Mouse (Mus musculus) small intestine, adult 2 months (tissue): Measurements from ENCODE around the gene Esrrg. TPM values are rescaled to one million over a fixed set of nuclear protein-coding genes. Genes with fewer than 3 reads are reported as not detected.

ENCODE experiments used
- H3K27ac ChIP-seq: fragments of 200-500 bp; 2 replicates; pipeline ENCODE4 v1.5.1; 2012; ENCODE audit warnings: low read depth, low read length, control low read depth, inconsistent platforms; ENCODE audit not compliant: insufficient read depth
- H3K27me3 ChIP-seq: fragments of 200-500 bp; 2 replicates; pipeline ENCODE4 v1.6.1; 2012; ENCODE audit warnings: mild to moderate bottlenecking, moderate library complexity, low read length, inconsistent platforms; ENCODE audit not compliant: control insufficient read depth, insufficient read depth
- H3K36me3 ChIP-seq: fragments of 200-500 bp; 2 replicates; pipeline ENCODE4 v1.6.1; 2012; ENCODE audit warnings: mild to moderate bottlenecking, low read length, control low read depth, inconsistent platforms; ENCODE audit not compliant: control insufficient read depth, insufficient read depth
- H3K4me1 ChIP-seq: fragments of 200-500 bp; 2 replicates; pipeline ENCODE4 v1.6.1; 2012; ENCODE audit warnings: low read length, inconsistent platforms, mixed read lengths; ENCODE audit not compliant: control insufficient read depth, insufficient read depth, insufficient read length
- H3K4me3 ChIP-seq: fragments of 200-500 bp; 2 replicates; pipeline ENCODE4 v1.5.1; 2012; ENCODE audit warnings: low read depth, mild to moderate bottlenecking, control low read depth, inconsistent platforms, low read length, moderate library complexity
- CTCF ChIP-seq: fragments of 200-500 bp; IDR thresholded peaks from 2 replicates; pipeline ENCODE4 v1.5.1; 2012; ENCODE audit warnings: low read depth, mild to moderate bottlenecking, control low read depth, inconsistent platforms, low read length, moderate library complexity, mixed read lengths; ENCODE audit not compliant: insufficient replicate concordance, insufficient read length; ENCODE audit errors: extremely low read depth
- POLR2A ChIP-seq: fragments of 200-500 bp; IDR thresholded peaks from 2 replicates; pipeline ENCODE4 v1.6.1; 2012; ENCODE audit warnings: low read depth, mild to moderate bottlenecking, control low read depth, inconsistent platforms, low read length, moderate library complexity
- WGBS: fragments of 180-500 bp; shearing (Covaris S2); methylation state at CpG from one replicate; pipeline ENCODE4 v1.1.7; 2018; 5-methylcytosine and 5-hydroxymethylcytosine counted together
- polyA plus RNA-seq: library from polyadenylated mRNA; depleted of rRNA; stranded (reverse); fragments of >200 nt; gene quantifications from 2 replicates; pipeline ENCODE4 v1.2.3, GENCODE M21; 2012

The Esrrg gene
- polyA plus RNA-seq, 1 experiment: 0.72 TPM

GRCm38 (mm10) chr1:188214885-188215611 is 606.5 kb downstream of the Esrrg start:
- WGBS: 77% methylated on average over 10 of the region's 10 CpGs

GRCm38 (mm10) chr1:188221226-188221792 is 612.7 kb downstream of the Esrrg start:
- Histone ChIP-seq H3K27me3 (no peaks in the 10 kb centered on the region), H3K4me3 (no peak overlapping the region), H3K27ac (no peak overlapping the region), H3K4me1 (no peaks in the 10 kb centered on the region), H3K36me3 (no peaks in the 10 kb centered on the region)
- 59% methylated on average over 4 of the region's 4 CpGs for WGBS
- no peak for TF ChIP-seq POLR2A
- no peak for TF ChIP-seq CTCF

More at GRCm38 (mm10) chr1:188214885-188215611, 606.5 kb downstream of the Esrrg start:
- TF ChIP-seq CTCF (no peak), POLR2A (no peak)
- no peak overlapping the region for H3K4me3 ChIP-seq
- no peak overlapping the region for H3K27ac ChIP-seq
- no peaks in the 10 kb centered on the region for H3K4me1 ChIP-seq
- H3K27me3 ChIP-seq: no peaks in the 10 kb centered on the region
- H3K36me3 ChIP-seq: 0 out of 2 replicates have a peak, but pooled peaks cover 2% of the 10 kb centered on the region

DNA sequence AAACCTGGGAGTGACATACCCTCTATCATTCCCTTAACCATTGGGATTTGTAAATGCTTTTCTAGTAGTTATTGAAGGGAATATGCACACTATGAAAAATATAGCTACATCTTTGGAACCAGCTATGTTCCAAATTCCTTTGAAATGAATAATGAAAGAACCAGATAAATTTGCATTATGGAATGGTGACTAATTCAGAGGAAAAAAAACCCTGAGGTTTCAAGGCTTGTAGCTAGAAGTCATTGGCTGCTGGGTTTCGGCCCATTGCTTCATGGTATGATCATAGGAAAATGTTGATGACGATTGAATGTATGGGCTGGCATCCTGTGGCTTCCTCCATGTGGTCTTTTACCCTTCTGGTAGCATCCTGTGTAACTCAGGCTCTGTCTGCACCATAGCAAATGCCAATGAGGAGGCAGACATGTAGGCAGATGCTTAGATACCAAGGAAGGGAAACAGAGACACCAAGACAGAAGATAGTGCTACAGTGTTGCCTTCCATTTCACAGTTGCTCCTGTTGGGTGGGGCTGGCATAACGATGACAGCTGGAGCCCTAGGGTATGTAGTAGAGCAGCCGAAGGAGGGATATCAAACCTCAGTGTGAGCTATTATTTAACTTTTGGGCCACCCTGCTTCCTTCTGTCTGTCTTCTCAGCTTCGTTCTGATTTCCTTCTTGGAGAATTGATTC is 624.6 kb downstream of the Esrrg start:
- H3K4me3 ChIP-seq: no peak overlapping the region
- H3K27ac ChIP-seq: no peak overlapping the region
- no peaks in the 10 kb centered on the region for H3K27me3 ChIP-seq
- no peaks in the 10 kb centered on the region for H3K36me3 ChIP-seq
- WGBS: 76% methylated on average over 5 of the region's 5 CpGs
- H3K4me1 ChIP-seq: no peaks in the 10 kb centered on the region
- TF ChIP-seq POLR2A: no peak
- no peak for TF ChIP-seq CTCF

GRCm38 (mm10) chr1:188238636-188239035 is 630.0 kb downstream of the Esrrg start:
- no peak overlapping the region for H3K27ac ChIP-seq
- H3K27me3 ChIP-seq: no peaks in the 10 kb centered on the region
- no peak overlapping the region for H3K4me3 ChIP-seq
- TF ChIP-seq POLR2A: no peak
- TF ChIP-seq CTCF: no peak
- H3K36me3 ChIP-seq: no peaks in the 10 kb centered on the region
- H3K4me1 ChIP-seq: no peaks in the 10 kb centered on the region

GRCm38 (mm10) chr1:188241766-188242165 is 633.2 kb downstream of the Esrrg start:
- no peak overlapping the region for H3K4me3 ChIP-seq
- no peak overlapping the region for H3K27ac ChIP-seq
- TF ChIP-seq POLR2A: no peak
- TF ChIP-seq CTCF: no peak
- WGBS: 89% methylated on average over 10 of the region's 10 CpGs
- no peaks in the 10 kb centered on the region for H3K4me1 ChIP-seq
- no peaks in the 10 kb centered on the region for H3K36me3 ChIP-seq
- H3K27me3 ChIP-seq: no peaks in the 10 kb centered on the region

- Histone ChIP-seq H3K4me3 (no peak overlapping the region), H3K27ac (no peak overlapping the region), H3K27me3 (no peaks in the 10 kb centered on the region), H3K4me1 (no peaks in the 10 kb centered on the region), H3K36me3 (no peaks in the 10 kb centered on the region)
- TF ChIP-seq POLR2A (no peak), CTCF (no peak)
- WGBS: 77% methylated on average over 7 of the region's 7 CpGs
Observed at GRCm38 (mm10) chr1:188257500-188257899, 648.9 kb downstream of the Esrrg start.

DNA sequence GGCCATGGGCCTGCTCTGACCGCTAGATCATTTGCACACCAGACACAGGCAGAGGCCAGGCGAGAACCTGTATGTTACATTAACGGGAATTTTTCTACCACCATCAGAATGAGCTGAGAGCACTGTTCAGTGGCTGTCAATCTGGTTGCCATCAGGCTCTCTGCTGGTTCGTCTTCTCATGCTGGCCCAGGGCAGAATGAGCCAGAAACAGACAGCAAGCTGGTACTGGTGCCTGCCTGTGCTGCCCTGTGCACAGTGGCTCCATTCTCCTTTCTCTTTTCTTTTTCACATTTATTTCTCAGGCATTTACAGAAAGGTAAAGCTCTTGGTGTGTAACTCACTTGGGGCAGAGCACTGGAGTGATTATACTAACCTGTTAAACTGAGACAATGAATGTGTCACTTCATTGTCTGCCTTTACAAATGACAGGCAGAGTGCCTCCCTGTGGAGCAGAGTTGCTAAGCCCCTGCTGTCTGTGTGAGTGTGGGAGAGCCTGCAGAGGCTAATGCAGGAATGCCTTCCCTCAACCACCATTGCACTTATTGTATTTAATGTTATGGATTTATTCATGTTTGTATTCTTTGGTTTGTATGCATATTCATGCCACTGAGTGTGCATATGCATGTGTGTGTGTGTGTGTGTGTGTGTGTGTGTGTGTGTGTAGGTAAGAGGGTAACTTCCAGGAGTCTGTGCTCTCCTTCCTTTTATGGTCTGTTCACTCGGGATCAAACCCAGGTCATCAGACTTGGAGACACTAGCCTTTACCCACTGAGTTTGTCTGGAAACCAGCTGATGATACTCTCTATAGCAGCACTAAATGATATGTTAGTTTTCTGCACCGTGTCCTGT is 651.9 kb downstream of the Esrrg start:
- WGBS: 80% methylated on average over 6 of the region's 6 CpGs
- Histone ChIP-seq H3K36me3 (no peaks in the 10 kb centered on the region), H3K4me3 (no peak overlapping the region), H3K27me3 (no peaks in the 10 kb centered on the region), H3K4me1 (no peaks in the 10 kb centered on the region), H3K27ac (no peak overlapping the region)
- no peak for TF ChIP-seq POLR2A
- no peak for TF ChIP-seq CTCF
